Mouse (Mus musculus): ENCODE measurements around the gene Tomt. TPM values are rescaled to one million over a fixed set of nuclear protein-coding genes. Genes with fewer than 3 reads are reported as not detected.
A peak's percentile ranks its signal among the peaks of the same experiment; 100 is the strongest.

Tomt gene
- total and polyA plus RNA-seq, 3 experiments = 0.07 to 1.3 (median 1.1) TPM

DNA sequence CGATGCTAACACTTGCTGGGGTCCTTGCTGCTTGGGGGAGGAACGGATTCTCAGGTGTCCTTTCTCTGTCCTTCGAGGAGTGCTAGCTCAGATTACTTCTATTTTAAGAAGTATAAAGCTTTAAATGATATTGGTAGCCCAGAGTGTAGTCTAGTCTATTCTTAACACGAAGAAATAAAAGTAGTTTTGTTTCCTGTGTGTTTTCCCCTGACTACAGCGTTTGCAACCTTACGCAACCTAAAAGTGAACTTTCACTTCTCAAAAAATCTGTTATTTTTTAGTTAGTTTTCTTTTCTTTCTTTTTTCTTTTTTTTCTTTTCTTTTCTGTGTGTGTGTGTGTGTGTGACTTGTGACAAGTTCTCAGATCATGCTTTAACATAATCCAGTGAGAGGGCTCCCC, 54.5 kb downstream of the Tomt start:
- Histone ChIP-seq H3K36me3 (replicated peaks in 1 of 2; ENCODE audit: control insufficient read depth in 1 of 2, insufficient read depth in 1 of 2, low read length in 1 of 2) (no peaks in the 10 kb centered on the region), H3K4me3 (replicated peaks in 1 of 3; ENCODE audit: low read depth in 2 of 3, low read length in 2 of 3, poor library complexity in 1 of 3) (no peak overlapping the region), H3K9me3 (replicated peaks; ENCODE audit: low read length) (no peaks in the 10 kb centered on the region), H3K79me2 (replicated peaks; ENCODE audit: control insufficient read depth, extremely low read depth, insufficient read depth, poor library complexity, severe bottlenecking) (no peaks in the 10 kb centered on the region), H3K9ac (ENCODE audit: insufficient read depth, low read depth) (no peak overlapping the region), H3K4me2 (ENCODE audit: insufficient read depth, low read depth, poor library complexity, severe bottlenecking) (no peak overlapping the region), H3K27ac (ENCODE audit: insufficient read depth, low read depth) (no peak overlapping the region), H3K27me3 (replicated peaks) (no peaks in the 10 kb centered on the region), H3K4me1 (ENCODE audit: control insufficient read depth in 1 of 2, insufficient read depth in 2 of 2) (peaks cover 0 to 8% of the 10 kb centered on the region in 2 experiments; a peak in 2 of 4 replicates)
- no peak for DNase-seq (ENCODE audit: extremely low read depth)
- TF ChIP-seq BHLHE40 (IDR thresholded peaks at IDR 0.05; ENCODE audit: low read depth, low read length) = no peak
- peak; percentile 33; the same call in 1 of the 2 replicates for TF ChIP-seq ETS1 (conservative IDR thresholded peaks at IDR 0.05; ENCODE audit: low read depth, low read length)
- no peak for TF ChIP-seq CTCF (conservative IDR thresholded peaks at IDR 0.05 in 1 of 2, IDR thresholded peaks at IDR 0.05 in 1 of 2; ENCODE audit: low read depth in 2 of 2, low read length in 2 of 2)
- TF ChIP-seq SMC3 (IDR thresholded peaks at IDR 0.05; ENCODE audit: low read depth, low read length) = no peak
- TF ChIP-seq RCOR1 (conservative IDR thresholded peaks at IDR 0.05; ENCODE audit: low read depth, low read length) = no peak
- no peak for TF ChIP-seq E2F4 (IDR thresholded peaks at IDR 0.05; ENCODE audit: insufficient replicate concordance, low read depth, low read length)
- TF ChIP-seq GABPA (IDR thresholded peaks at IDR 0.05; ENCODE audit: insufficient replicate concordance, low read depth, low read length) = no peak
- TF ChIP-seq MXI1 (IDR thresholded peaks at IDR 0.05; ENCODE audit: low read depth, low read length) = no peak
- TF ChIP-seq ZC3H11A (IDR thresholded peaks at IDR 0.05; ENCODE audit: low read depth, low read length) = no peak
- TF ChIP-seq TCF12 (IDR thresholded peaks at IDR 0.05; ENCODE audit: low read depth, low read length) = no peak
- TF ChIP-seq MAFK (IDR thresholded peaks at IDR 0.05; ENCODE audit: insufficient replicate concordance, low read length) = no peak
- TF ChIP-seq MEF2A (IDR thresholded peaks at IDR 0.05; ENCODE audit: borderline replicate concordance, low read depth, low read length) = peak; percentile 81
- peak; percentile 80 for TF ChIP-seq IRF4 (IDR thresholded peaks at IDR 0.05; ENCODE audit: low read depth, low read length)
- TF ChIP-seq EP300 (IDR thresholded peaks at IDR 0.05; ENCODE audit: low read length) = peak; percentile 76
- no peak for TF ChIP-seq USF2 (conservative IDR thresholded peaks at IDR 0.05; ENCODE audit: low read depth, low read length)
- TF ChIP-seq NRF1 (IDR thresholded peaks at IDR 0.05; ENCODE audit: low read depth, low read length) = no peak
- TF ChIP-seq ZNF384 (IDR thresholded peaks at IDR 0.05; ENCODE audit: low read depth, low read length) = peak; percentile 65
- TF ChIP-seq MAX (IDR thresholded peaks at IDR 0.05; ENCODE audit: low read length) = no peak
- dilution Hi-C loops (cut with MboI; ENCODE audit: extremely low pct_ligation_motif_present, extremely low pct_unique_long_range_greater_than_20kb, low sequenced_read_pairs) = no loop called here
- in situ Hi-C loops (cut with MboI; ENCODE audit: low pct_ligation_motif_present, low pct_unique_long_range_greater_than_20kb, low sequenced_read_pairs) = no loop called here

Other genes with a start within 250 kb of the Tomt start
- 48.9 and 68.4 TPM in 2 replicates for gene Clpb, start 242.7 kb downstream of the Tomt start, total RNA-seq (2012; rRNA removed)
- gene Clpb, start 242.7 kb downstream of the Tomt start, total RNA-seq (2014; rRNA removed) = 41.7 and 46.0 TPM in 2 replicates
- gene Clpb, start 242.7 kb downstream of the Tomt start, polyA plus RNA-seq (2012; ENCODE audit: insufficient read length, low read depth) = 25.5 and 29.4 TPM in 2 replicates
- gene Phox2a, start 88.0 kb downstream of the Tomt start, total RNA-seq (2012; rRNA removed) = not detected in 2 replicates
- not detected in 2 replicates for gene Phox2a, start 88.0 kb downstream of the Tomt start, total RNA-seq (2014; rRNA removed)
- not detected in 2 replicates for gene Phox2a, start 88.0 kb downstream of the Tomt start, polyA plus RNA-seq (2012; ENCODE audit: insufficient read length, low read depth)
- gene Inppl1, start 68.1 kb downstream of the Tomt start, total RNA-seq (2012; rRNA removed) = 36.1 and 44.3 TPM in 2 replicates
- 21.6 and 27.3 TPM in 2 replicates for gene Inppl1, start 68.1 kb downstream of the Tomt start, total RNA-seq (2014; rRNA removed)
- gene Inppl1, start 68.1 kb downstream of the Tomt start, polyA plus RNA-seq (2012; ENCODE audit: insufficient read length, low read depth) = 35.7 and 37.9 TPM in 2 replicates
- not detected in 2 replicates for gene Folr2, start 49.2 kb downstream of the Tomt start, total RNA-seq (2012; rRNA removed)
- gene Folr2, start 49.2 kb downstream of the Tomt start, total RNA-seq (2014; rRNA removed) = not detected in 2 replicates
- gene Folr2, start 49.2 kb downstream of the Tomt start, polyA plus RNA-seq (2012; ENCODE audit: insufficient read length, low read depth) = not detected in 2 replicates
- gene Anapc15, start 42.6 kb downstream of the Tomt start, total RNA-seq (2012; rRNA removed) = 69.1 and 88.8 TPM in 2 replicates
- 90.6 and 98.5 TPM in 2 replicates for gene Anapc15, start 42.6 kb downstream of the Tomt start, total RNA-seq (2014; rRNA removed)
- 97.1 and 107 TPM in 2 replicates for gene Anapc15, start 42.6 kb downstream of the Tomt start, polyA plus RNA-seq (2012; ENCODE audit: insufficient read length, low read depth)
- gene Folr1, start 35.6 kb downstream of the Tomt start, total RNA-seq (2012; rRNA removed) = 0.25 and 0.34 TPM in 2 replicates
- gene Folr1, start 35.6 kb downstream of the Tomt start, total RNA-seq (2014; rRNA removed) = not detected in 2 replicates
- gene Folr1, start 35.6 kb downstream of the Tomt start, polyA plus RNA-seq (2012; ENCODE audit: insufficient read length, low read depth) = not detected in 2 replicates
- 68.6 and 77.9 TPM in 2 replicates for gene Lamtor1, start 455 bp downstream of the Tomt start, total RNA-seq (2012; rRNA removed)
- 80.7 and 86.2 TPM in 2 replicates for gene Lamtor1, start 455 bp downstream of the Tomt start, total RNA-seq (2014; rRNA removed)
- gene Lamtor1, start 455 bp downstream of the Tomt start, polyA plus RNA-seq (2012; ENCODE audit: insufficient read length, low read depth) = 107 and 124 TPM in 2 replicates
- gene Lrrc51, start 27.5 kb upstream of the Tomt start, total RNA-seq (2012; rRNA removed) = 3.9 and 5.6 TPM in 2 replicates
- gene Lrrc51, start 27.5 kb upstream of the Tomt start, total RNA-seq (2014; rRNA removed) = 5.2 and 6.6 TPM in 2 replicates
- 3.2 and 4.9 TPM in 2 replicates for gene Lrrc51, start 27.5 kb upstream of the Tomt start, polyA plus RNA-seq (2012; ENCODE audit: insufficient read length, low read depth)
- gene Numa1, start 27.8 kb upstream of the Tomt start, total RNA-seq (2012; rRNA removed) = 56.4 and 57.6 TPM in 2 replicates
- 38.0 and 38.2 TPM in 2 replicates for gene Numa1, start 27.8 kb upstream of the Tomt start, total RNA-seq (2014; rRNA removed)
- 75.7 and 79.5 TPM in 2 replicates for gene Numa1, start 27.8 kb upstream of the Tomt start, polyA plus RNA-seq (2012; ENCODE audit: insufficient read length, low read depth)
- gene Il18bp, start 112.3 kb upstream of the Tomt start, total RNA-seq (2012; rRNA removed) = 1.9 and 2.6 TPM in 2 replicates
- gene Il18bp, start 112.3 kb upstream of the Tomt start, total RNA-seq (2014; rRNA removed) = 1.7 and 1.9 TPM in 2 replicates
- 2.9 and 3.3 TPM in 2 replicates for gene Il18bp, start 112.3 kb upstream of the Tomt start, polyA plus RNA-seq (2012; ENCODE audit: insufficient read length, low read depth)
- 20.4 and 20.7 TPM in 2 replicates for gene Rnf121, start 159.1 kb upstream of the Tomt start, total RNA-seq (2012; rRNA removed)
- 10.3 and 13.9 TPM in 2 replicates for gene Rnf121, start 159.1 kb upstream of the Tomt start, total RNA-seq (2014; rRNA removed)
- 24.8 and 27.7 TPM in 2 replicates for gene Rnf121, start 159.1 kb upstream of the Tomt start, polyA plus RNA-seq (2012; ENCODE audit: insufficient read length, low read depth)
- 19.8 and 20.2 TPM in 2 replicates for gene Xndc1, start 159.2 kb upstream of the Tomt start, total RNA-seq (2012; rRNA removed)
- gene Xndc1, start 159.2 kb upstream of the Tomt start, total RNA-seq (2014; rRNA removed) = 15.4 and 19.9 TPM in 2 replicates
- gene Xndc1, start 159.2 kb upstream of the Tomt start, polyA plus RNA-seq (2012; ENCODE audit: insufficient read length, low read depth) = 23.4 and 26.7 TPM in 2 replicates
- gene Xntrpc, start 159.4 kb upstream of the Tomt start, total RNA-seq (2012; rRNA removed) = 1.6 and 1.9 TPM in 2 replicates
- gene Xntrpc, start 159.4 kb upstream of the Tomt start, total RNA-seq (2014; rRNA removed) = 0.64 and 0.93 TPM in 2 replicates
- gene Xntrpc, start 159.4 kb upstream of the Tomt start, polyA plus RNA-seq (2012; ENCODE audit: insufficient read length, low read depth) = 1.6 and 1.7 TPM in 2 replicates
- gene Trpc2, start 176.8 kb upstream of the Tomt start, total RNA-seq (2012; rRNA removed) = 0.17 TPM in 1 of 2 replicates, not detected in the other
- 0.24 TPM in 1 of 2 replicates, not detected in the other for gene Trpc2, start 176.8 kb upstream of the Tomt start, total RNA-seq (2014; rRNA removed)
- gene Trpc2, start 176.8 kb upstream of the Tomt start, polyA plus RNA-seq (2012; ENCODE audit: insufficient read length, low read depth) = not detected in 2 replicates
- 0.17 and 0.21 TPM in 2 replicates for gene Art1, start 195.4 kb upstream of the Tomt start, total RNA-seq (2012; rRNA removed)
- gene Art1, start 195.4 kb upstream of the Tomt start, total RNA-seq (2014; rRNA removed) = 0.20 and 0.22 TPM in 2 replicates
- gene Art1, start 195.4 kb upstream of the Tomt start, polyA plus RNA-seq (2012; ENCODE audit: insufficient read length, low read depth) = 0.40 and 0.67 TPM in 2 replicates
- 0.71 and 0.85 TPM in 2 replicates for gene Art5, start 203.1 kb upstream of the Tomt start, total RNA-seq (2012; rRNA removed)
- gene Art5, start 203.1 kb upstream of the Tomt start, total RNA-seq (2014; rRNA removed) = 2.6 and 2.7 TPM in 2 replicates
- 3.9 and 4.7 TPM in 2 replicates for gene Art5, start 203.1 kb upstream of the Tomt start, polyA plus RNA-seq (2012; ENCODE audit: insufficient read length, low read depth)
- gene Chrna10, start 210.5 kb upstream of the Tomt start, total RNA-seq (2012; rRNA removed) = not detected in 2 replicates
- gene Chrna10, start 210.5 kb upstream of the Tomt start, total RNA-seq (2014; rRNA removed) = not detected in 2 replicates
- not detected in 2 replicates for gene Chrna10, start 210.5 kb upstream of the Tomt start, polyA plus RNA-seq (2012; ENCODE audit: insufficient read length, low read depth)

Measured in CH12.LX (cell line).